Mouse (Mus musculus): ENCODE measurements around the gene Arap1.

The Arap1 gene

DNA sequence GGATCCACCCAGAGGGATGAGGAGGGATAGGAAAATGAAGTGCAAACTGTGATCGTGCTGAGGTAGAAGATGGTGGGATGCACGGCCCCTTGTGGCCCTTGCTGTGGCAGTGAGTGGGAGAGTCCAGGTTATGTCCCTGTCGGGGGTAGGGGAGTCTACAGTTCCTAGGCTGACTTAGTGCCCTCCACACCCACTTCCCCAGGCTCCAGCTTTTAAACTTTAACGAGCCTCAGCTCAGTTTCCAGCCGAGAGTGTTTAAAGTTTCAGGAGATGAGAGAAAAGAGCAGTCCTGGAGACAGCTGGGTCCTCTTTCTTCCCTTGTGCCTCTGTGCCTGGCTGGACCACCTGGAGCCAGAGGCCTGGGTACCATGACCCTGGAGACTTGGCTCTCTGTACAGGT is 20.6 kb upstream of the Arap1 start:
- DNase-seq (ENCODE audit: low read depth, low spot score), result no peak

DNA sequence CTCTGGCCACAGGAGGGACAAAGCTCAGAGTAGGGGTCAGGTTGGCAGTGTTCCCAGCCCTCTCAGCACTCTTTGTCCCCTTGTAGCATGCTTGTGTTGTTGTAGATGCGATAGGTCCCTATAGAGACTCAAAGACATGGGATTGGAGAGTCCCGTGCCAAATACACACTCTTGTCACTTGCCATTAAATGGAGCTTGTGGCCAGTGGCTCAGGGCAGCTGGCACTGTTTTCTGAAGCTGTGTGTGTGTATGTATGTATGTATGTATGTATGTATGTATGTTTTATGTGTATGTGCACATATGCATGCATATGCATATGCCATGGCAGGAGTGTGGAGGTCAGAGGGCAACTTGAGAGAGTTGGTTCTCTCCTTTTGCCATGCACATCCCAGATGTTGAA is 20.1 kb upstream of the Arap1 start:
- DNase-seq (ENCODE audit: low read depth, low spot score), result no peak

DNA sequence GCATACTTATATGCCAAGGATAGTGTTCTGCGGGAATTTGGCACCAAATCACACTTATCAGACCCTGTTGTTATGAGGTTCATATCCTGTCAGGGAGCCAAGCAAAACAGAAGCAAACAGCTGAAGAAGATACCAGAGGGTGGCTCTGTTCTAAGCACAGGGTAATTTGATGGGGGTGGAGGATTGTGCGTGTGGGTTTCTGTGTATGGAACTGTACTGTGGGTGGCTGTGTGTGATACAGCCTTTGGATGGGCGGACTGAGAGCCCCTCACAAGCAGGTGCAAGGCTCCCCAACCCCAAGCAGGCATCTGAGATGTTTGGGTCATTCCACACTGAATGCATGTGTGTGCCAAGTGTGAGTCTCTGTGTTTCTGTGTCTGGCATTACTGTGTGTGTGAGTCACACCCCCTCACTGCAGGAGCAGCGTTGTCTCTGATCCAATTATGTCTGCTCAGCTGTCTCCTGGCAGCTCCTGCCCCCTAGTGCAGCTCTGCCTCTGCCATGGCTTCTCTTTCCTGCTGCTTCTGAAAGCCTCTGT is 19.2 kb upstream of the Arap1 start:
- DNase-seq (ENCODE audit: low read depth, low spot score), result no peak

DNA sequence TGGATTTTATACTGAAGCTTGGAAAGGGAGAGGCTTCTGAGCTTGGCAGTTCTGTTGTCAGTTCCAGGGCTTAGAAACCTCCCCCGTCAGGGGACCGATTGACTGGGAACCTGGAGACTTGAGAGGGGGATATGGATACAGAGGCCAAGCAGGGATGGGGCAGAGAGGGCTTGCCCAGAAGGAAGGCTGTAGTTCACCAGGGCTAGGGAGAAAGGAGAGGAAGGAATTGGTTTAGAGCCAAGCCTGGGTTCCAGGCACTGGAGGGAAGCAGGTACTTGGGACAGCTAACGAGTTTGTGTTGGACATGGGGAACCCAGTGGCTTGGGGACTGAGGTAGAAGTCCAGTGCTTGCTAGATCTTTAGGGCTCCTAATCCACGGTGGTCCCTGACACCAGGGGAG is 18.3 kb upstream of the Arap1 start:
- DNase-seq (ENCODE audit: low read depth, low spot score), result no peak

DNA sequence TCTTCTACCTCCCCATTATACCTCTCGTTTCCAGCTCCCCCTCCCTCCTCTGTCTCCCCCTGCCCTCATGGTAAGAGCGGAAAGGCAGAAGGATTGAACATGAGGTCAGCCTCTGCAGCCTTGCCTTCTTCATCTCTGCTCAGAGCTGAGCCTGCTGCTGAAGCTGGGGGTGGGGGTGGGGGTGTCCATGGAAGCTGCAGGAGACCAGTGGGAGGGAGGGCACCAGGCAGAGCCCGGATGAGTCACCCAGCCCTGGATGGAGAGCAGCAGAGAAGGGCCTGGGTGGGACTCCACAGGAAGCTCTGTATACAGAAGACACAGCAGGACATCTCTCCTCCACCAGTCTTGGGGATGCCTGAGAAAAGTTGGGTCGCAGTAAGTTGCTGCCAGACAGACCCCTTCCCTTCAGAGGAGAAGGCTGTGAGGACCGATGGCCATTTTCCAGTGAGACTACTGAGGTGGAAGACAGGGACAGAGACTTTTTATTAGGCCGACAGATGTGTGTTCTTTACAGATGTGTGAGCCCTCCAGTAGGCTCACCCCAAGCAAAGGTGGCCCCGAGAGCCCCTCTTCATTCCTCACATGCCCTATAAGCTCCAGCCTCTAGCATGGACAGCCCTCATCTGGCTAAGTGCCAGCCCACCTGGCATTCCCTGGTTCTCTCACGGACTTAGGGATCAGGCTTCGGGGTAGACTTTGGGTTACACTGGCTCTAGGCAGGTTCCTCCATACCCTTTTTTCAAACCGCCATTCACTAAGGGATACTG is 17.6 kb upstream of the Arap1 start:
- DNase-seq (ENCODE audit: low read depth, low spot score), result no peak

DNA sequence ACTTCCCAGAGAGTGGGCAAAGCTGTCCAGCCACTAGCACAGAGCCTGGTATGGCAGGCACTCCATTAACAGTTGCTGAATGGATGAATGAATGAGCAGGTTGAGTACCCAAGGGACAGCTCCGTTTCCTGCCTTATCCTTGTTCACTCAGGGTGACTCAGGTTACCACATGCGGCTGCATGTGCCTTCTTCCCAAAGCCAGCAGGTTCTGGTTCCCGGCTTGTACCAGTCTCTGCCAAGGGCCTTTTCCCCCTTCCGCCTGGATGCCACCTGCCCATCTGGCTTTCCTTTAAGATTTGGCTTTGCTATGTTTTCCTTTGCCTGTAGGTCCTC is 17.1 kb upstream of the Arap1 start:
- DNase-seq (ENCODE audit: low read depth, low spot score), result no peak

DNA sequence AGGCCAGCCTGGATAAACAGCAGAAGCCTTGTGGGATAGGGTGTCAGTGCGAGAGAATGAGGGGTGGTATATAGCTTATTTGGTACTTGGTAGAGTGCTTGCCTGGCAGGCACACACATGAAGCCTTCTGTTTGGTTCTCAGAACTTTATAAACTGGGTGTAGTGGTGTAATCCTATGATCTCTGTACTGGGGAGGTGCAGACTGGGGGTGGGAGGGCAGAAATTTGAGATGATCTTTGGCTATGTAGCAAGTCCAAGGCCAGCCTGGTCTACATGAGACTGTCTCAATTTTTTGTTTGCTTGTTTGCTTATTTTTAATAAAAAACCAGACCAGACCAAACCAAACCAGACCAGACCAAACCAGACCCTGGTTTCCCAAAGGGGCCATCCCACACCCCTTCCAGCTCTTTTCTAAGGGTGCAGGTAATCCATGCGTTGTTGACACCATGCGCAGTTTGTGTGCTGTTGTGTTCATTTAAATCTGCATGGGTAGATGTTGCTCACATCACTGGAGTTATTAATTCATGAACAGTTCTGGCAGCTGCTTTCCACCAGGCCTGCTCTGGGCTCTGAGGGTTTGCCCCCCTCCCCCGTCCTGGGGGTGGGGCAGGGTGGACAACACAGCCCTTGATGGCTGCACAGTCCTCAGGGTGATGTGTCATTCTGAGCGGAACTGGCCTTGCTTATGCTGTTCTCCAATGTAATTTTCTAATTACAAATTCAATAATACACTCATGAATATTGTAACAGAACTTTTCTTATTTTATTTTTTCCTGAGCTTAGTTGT is 15.6 kb upstream of the Arap1 start:
- no peak for DNase-seq (ENCODE audit: low read depth, low spot score)

DNA sequence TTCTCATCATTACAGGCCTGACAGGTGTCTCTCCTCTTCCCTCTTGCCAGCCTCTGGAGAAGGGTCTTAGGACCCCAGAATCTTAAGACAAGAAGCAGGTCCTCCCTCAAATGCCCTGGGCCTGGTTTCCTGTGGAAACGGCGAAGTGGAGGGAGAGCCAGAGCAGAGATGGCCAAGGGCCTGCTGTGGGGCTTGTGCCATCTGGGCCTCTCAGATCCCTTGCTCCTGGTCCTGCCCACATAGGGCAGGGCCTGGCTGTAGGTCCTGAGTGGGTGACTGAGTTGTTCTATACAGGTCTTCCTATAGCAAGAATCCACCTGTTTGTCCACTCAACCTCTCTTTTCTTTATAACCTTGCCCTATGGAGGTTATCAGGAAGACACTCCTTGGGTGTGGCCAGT is 12.6 kb upstream of the Arap1 start:
- DNase-seq (ENCODE audit: low read depth, low spot score), result no peak

DNA sequence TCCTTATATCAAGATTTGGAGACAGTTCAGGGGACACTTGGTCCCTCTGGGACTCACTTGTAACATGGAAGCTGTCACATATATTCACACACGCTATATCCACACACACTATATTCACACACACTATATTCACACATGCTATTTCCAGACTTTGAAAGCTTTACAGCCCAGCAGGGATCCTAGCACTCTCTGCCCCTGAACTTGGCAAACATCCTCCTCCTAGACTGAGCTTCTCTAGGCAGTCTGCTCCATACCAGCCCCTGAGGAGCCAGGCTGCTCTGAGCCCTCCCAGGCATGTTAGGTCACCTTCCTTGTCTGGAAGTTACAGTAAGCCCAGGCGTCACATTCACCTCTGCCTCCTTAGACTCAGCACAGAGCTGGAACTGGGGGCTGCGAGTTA is 11.2 kb upstream of the Arap1 start:
- no peak for DNase-seq (ENCODE audit: low read depth, low spot score)

DNA sequence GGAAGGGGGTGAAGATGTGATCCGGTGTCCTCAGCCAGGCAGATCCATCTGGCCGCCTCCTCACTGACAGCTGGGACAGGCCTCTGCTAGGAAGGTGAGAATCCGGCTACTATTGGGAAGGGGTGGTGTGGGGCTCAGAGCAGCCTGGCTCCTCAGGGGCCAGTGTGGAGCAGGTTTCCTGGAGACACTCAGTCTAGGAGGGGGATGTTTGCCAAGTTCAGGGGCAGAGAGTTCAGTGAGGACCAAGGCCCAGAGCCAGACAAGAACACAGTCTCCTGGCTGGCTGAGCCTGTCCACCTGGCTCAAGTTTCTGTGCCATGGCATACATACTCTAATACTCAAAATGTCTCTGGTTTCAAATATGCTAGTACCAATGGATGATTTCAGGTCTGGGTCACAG is 10.5 kb upstream of the Arap1 start:
- no peak for DNase-seq (ENCODE audit: low read depth, low spot score)

DNA sequence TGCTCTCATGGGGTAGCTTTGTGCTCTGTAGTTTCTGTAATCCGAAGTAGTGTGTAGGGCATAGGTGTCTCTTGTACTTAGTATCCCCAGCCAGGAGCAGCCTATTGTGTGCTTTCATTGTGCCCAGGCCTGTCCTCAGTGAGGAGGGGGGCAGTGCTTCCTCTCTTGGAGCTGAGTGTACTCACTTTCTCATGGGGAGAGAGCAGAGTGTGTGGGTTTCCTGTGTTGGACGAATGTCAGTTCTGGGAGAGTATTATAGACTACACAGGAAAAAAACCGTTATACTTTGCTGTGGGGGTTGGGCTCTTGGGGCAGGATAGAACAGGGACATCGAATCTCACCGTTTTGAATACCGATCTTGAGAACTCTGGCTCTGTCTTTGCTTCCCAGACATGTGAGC is 6.5 kb upstream of the Arap1 start:
- DNase-seq (ENCODE audit: low read depth, low spot score), result no peak

DNA sequence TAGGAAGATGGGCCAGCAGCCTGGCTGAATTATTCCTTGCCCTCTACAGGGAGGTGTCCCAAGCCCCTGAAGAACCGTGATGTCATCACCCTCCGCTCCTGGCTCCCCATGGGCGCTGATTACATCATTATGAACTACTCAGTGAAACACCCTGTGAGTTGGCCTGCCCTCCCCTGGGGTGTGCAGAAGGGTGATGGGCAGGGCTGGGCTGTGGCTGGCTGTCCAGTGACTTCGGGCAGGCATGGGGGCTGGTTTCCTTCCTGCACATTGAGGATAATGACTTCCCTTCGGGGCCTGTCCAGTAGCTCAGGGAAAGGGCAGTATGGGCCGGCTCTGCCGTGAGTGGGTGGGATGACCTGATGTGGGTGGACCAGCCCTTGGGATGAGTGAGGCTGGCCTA is 4.7 kb upstream of the Arap1 start:
- DNase-seq (ENCODE audit: low read depth, low spot score), result no peak

DNA sequence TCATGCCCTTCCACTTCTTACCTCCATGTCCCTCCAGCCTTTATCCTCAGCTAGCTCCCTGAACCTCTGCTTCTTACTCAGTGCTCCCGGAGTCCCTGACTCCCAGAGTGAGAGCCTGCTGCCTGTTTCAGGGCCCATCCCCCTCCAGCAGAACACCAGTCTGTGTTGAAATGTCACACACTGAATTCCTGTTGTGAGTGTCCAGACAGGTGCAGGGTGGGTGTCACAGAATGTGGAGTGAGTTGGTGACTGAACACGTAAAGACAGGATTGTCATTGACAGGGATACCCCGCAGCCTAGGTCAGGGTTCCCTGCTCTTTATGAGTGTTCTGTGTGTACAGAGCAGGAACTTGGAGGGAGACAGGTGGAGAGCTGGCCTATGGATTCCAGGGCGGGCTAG is 3.0 kb upstream of the Arap1 start:
- DNase-seq (ENCODE audit: low read depth, low spot score), result no peak

DNA sequence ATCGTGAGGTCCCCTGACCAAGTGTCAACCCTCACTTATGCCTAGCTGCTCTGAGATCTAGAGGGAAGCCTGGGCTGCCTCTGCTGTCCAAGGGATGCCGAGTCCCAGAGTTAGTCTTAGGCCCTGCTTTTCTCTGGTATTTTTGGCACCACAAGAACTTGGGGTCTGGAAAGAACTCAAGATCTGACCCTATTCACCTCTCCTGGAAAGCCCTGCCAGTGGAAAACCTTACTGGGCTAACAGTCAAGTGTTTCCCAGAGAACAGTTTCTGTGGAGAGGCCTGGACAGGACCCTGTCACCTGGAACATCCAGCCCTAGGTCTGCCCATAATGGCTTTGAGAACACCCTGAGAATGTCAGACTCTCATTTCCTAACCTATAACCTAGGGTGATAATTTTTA is 876 bp upstream of the Arap1 start:
- DNase-seq (ENCODE audit: low read depth, low spot score), result no peak

DNA sequence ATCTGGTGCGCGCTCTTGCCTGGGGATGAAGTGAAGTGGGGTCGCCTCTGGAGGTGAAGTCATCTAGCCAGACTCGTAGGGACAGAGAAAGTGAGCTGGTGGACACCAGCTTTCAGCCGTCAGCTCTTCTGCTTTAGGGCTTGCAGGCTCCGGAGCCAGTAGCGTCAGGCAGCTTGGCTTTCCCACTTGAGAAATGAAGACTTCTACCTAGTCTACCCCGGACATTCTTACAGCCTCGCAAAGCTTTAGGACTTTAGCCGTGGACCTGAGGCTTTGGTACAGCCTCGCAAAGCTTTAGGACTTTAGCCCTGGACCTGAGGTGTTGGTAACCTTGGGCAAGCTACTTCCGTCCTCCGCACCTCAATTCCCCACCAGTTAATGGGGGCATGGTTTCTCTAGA is 445 bp downstream of the Arap1 start:
- DNase-seq (ENCODE audit: low read depth, low spot score), result no peak

DNA sequence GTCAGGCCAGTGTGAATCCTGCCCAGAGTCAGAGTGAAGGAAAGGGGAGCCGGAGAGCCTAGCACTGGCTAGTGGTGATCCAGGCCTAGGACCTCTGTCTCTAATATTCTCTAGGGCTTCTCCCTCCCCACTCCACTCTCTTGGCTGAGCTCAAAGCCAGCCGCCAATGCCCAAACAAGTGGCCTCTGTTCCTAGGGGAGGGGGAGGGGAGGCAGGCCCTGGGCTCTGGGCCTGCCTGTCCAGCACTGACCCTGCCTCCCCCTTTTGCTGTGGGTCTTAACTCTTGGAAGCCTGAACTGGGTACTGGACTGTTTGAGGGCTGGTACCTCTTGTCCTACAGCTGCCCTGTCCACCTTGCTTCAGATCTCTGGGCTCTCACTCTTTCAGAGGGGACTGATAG is 2.0 kb downstream of the Arap1 start:
- peak; percentile 24 for DNase-seq (ENCODE audit: low read depth, low spot score)

DNA sequence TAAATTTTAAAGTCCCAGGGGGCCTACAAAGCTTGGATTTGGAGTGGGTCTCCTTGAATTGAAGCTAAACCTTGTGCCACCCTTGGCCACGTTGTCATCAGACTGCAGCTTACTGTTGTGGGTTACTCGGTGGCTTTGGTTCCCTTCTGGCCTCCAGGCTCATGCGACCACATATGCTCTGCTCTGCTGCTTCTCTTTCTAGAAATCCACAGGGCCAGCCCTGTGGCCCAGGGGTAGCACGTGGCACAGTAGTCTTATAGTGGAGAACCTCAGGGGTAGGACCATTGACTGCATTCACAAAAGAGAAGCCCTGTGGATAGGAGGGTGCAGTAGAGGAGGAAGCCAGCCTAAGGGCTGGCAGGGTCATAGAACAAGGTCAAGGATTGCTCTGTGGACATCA is 4.5 kb downstream of the Arap1 start:
- no peak for DNase-seq (ENCODE audit: low read depth, low spot score)

DNA sequence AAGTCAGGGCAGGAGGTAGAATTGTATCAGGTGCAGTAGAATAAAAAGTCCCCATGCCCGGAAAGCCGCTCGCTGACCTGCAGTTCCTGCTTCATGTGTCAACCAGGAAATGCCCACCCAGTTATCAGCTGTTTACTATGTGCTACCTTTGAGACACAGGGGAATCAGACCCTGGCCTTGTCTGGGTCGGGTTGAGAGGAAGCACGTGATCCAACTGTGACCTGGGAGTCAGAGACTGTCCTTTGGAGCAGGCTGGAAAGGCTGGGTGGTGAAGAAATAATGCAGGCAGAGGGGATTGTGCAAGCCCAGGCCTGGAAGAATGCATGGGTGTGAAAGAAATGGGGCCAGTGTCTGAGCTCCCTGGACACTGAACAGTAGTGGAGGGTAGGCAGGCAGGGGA is 6.6 kb downstream of the Arap1 start:
- DNase-seq (ENCODE audit: low read depth, low spot score), result no peak

DNA sequence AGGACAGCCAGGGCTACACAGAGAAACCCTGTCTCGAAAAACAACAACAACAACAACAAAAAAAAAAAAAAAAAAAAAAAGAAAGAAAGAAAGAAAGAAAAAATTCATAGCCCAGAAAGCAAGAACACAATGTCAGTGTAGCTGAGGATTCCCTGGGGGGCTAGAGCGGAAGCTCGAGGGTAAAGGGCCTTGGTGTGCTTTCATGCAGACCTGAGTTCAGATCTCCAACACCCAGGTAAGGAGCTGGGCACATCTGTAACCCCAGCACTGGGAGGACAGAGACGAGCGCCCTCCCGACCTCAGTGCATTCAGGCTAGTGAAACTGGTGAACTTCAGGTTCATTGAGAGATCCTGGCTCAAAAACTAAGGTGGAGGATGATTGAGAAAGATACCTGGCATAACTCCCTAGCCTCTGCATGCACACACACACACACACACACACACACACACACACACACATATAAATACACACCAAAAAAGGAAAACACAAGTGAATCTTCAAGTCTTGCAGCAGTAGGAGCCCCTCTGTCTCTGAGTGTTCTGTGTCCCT is 7.8 kb downstream of the Arap1 start:
- no peak for DNase-seq (ENCODE audit: low read depth, low spot score)

DNA sequence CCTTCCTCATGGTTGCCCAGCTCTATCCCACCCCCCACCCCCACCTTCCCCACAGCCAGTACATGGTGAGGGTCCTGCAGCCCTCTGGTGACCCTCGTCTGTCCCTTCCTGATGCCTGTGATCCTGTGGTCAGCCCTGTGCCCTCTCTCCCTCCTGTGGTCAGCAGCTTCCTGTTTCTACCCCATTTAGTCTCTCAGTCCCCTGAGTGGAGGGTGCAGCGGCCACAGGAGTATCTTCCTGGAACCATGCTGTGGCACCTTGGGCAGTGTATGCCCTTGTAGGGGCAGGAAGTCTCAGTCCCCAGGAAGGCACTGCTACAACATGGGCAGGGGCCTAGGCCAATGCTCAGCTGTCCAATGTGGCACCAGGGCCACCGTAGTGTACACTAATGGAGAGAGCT is 9.0 kb downstream of the Arap1 start:
- no peak for DNase-seq (ENCODE audit: low read depth, low spot score)

DNA sequence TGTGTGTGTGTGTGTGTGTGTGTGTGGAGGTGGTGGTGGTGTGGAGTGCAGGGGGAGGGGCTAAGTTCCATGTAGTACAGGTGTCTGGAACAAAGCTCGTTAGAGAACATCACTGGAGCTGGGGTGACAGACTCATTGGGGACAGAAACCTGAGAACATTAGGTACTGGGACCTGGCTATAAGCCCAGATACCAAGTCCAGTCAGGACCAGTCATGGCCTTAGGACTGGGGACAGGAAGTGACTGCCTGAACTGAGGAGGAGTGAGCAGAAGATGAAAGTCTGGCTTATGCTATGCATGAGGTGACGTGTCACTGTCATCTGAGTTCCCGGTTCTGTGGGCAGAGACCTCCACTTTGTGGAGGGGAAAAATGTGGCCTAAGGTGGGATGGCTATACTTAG is 12.5 kb downstream of the Arap1 start:
- DNase-seq (ENCODE audit: low read depth, low spot score), result no peak

DNA sequence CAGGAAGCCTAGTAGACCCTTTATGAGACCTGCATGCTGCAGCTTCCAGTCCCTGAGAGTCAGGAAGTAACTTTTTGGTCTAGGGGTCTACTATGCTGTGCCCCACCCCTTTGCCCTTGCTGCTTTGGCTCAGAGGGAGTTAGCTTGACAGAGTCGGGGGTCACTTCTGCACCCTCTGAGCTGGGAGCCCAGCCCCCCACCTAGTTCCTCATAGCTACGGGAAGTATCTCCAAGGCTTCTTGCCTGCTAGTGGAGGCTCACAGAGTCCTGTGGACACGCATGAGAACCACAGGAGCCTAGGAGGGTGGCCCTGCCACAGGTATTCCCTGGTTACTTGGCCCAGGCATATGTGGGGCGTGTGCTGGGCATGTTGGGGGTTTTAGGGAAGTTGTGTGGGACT is 13.2 kb downstream of the Arap1 start:
- no peak for DNase-seq (ENCODE audit: low read depth, low spot score)

DNA sequence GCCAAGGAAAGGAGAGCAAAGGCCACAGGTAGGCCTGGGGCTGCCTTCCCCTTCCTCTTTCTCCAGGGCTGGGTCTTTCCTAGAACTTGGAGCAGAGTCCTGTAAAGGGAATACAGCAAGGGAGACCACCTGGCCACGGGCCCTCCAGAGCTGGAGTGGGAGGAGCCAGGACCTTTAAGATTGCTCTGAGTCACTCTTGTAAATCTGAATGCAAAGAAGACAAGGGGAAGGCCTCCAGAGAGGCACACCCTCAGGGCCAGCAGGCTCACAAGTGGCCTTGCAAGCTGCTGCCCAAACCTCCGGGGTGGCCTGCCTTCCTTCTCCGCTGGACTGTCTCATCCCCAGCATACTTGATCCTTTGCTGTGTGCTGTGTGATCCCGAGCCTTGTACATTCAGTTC is 13.9 kb downstream of the Arap1 start:
- no peak for DNase-seq (ENCODE audit: low read depth, low spot score)
